Mouse (Mus musculus): ENCODE results near the gene Xpr1. TPM values are rescaled to one million over a fixed set of nuclear protein-coding genes. Genes with fewer than 3 reads are reported as not detected.

Gene Xpr1
- polyA plus RNA-seq, 1 experiment from 2014 or later: 49.8 TPM

GRCm38 (mm10) chr1:155427126-155427865 lies 10.1 kb upstream of the Xpr1 start:
- H3K4me1 ChIP-seq (replicated peaks): peaks cover 15% of the 10 kb centered on the region; the same call in 1 of the 2 replicates
- no peak overlapping the region for H3K4me2 ChIP-seq
- no peak overlapping the region for H3K4me3 ChIP-seq
- H3K9me3 ChIP-seq: no peaks in the 10 kb centered on the region
- no peaks in the 10 kb centered on the region for H3K27me3 ChIP-seq
- no peaks in the 10 kb centered on the region for H3K36me3 ChIP-seq
- peak; percentile 84 for ATAC-seq (ENCODE audit: low FRiP score, low read depth)
- 31% methylated on average over 6 of the region's 6 CpGs for WGBS
- no peak overlapping the region for H3K9ac ChIP-seq
- H3K27ac ChIP-seq (replicated peaks): no peak overlapping the region

GRCm38 (mm10) chr1:155425743-155426315 lies 8.6 kb upstream of the Xpr1 start:
- Histone ChIP-seq H3K4me1 (replicated peaks) (peaks cover 15% of the 10 kb centered on the region; the same call in 1 of the 2 replicates), H3K36me3 (no peaks in the 10 kb centered on the region), H3K27me3 (no peaks in the 10 kb centered on the region), H3K4me2 (no peak overlapping the region), H3K9me3 (no peaks in the 10 kb centered on the region), H3K9ac (no peak overlapping the region), H3K27ac (replicated peaks) (no peak overlapping the region), H3K4me3 (no peak overlapping the region)
- WGBS: 41% methylated on average over 6 of the region's 6 CpGs
- ATAC-seq (ENCODE audit: low FRiP score, low read depth): no peak

- H3K4me1 ChIP-seq (replicated peaks): peaks cover 15% of the 10 kb centered on the region; the same call in 1 of the 2 replicates
- H3K27me3 ChIP-seq: no peaks in the 10 kb centered on the region
- no peak overlapping the region for H3K27ac ChIP-seq (replicated peaks)
- H3K36me3 ChIP-seq: no peaks in the 10 kb centered on the region
- no peak overlapping the region for H3K4me2 ChIP-seq
- WGBS: 91% methylated on average over 5 of the region's 5 CpGs
- H3K4me3 ChIP-seq: no peak overlapping the region
- H3K9ac ChIP-seq: no peak overlapping the region
- H3K9me3 ChIP-seq: no peaks in the 10 kb centered on the region
- ATAC-seq (ENCODE audit: low FRiP score, low read depth): no peak
Observed at GRCm38 (mm10) chr1:155425285-155425684, 8.1 kb upstream of the Xpr1 start.

- H3K4me3 ChIP-seq: no peak overlapping the region
- no peak for ATAC-seq (ENCODE audit: low FRiP score, low read depth)
- 84% methylated on average over 4 of the region's 4 CpGs for WGBS
Observed at GRCm38 (mm10) chr1:155423801-155424200, 6.6 kb upstream of the Xpr1 start.

DNA sequence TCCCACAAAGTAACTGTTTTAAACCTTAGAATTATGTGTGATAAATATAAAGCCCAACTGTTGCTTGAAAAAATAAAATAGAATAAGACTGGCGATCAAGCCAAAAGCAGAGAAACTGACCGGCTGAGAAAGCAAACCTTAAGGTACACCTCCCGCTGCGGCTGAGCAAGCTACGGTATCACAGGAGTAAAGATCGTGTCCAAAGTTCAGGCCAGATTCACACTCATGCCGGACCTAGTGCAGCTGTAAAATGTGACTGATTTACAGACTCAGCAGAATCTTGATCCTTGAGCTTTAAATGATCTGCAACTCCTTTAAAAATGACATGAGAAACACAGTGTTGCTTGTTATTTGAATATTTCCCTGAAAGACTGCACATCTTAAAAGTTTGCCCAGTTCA lies 4.8 kb upstream of the Xpr1 start:
- no peak overlapping the region for H3K27ac ChIP-seq (replicated peaks)
- 93% methylated on average over 7 of the region's 7 CpGs for WGBS
- ATAC-seq (ENCODE audit: low FRiP score, low read depth): no peak

More at GRCm38 (mm10) chr1:155423801-155424200, 6.6 kb upstream of the Xpr1 start:
- Histone ChIP-seq H3K27ac (replicated peaks) (no peak overlapping the region), H3K9ac (no peak overlapping the region), H3K4me1 (replicated peaks) (peaks cover 15% of the 10 kb centered on the region; the same call in 1 of the 2 replicates), H3K9me3 (no peaks in the 10 kb centered on the region), H3K4me2 (no peak overlapping the region), H3K27me3 (no peaks in the 10 kb centered on the region), H3K36me3 (no peaks in the 10 kb centered on the region)

GRCm38 (mm10) chr1:155416147-155416700 lies 991 bp downstream of the Xpr1 start:
- H3K27me3 ChIP-seq: no peaks in the 10 kb centered on the region
- no peak for ATAC-seq (ENCODE audit: low FRiP score, low read depth)
- peak overlapping the region; percentile 58 for H3K4me2 ChIP-seq
- no peaks in the 10 kb centered on the region for H3K36me3 ChIP-seq
- 2% methylated on average over 6 of the region's 6 CpGs for WGBS
- peak overlapping the region; percentile 97 for H3K4me3 ChIP-seq
- H3K4me1 ChIP-seq (replicated peaks): peaks cover 10% of the 10 kb centered on the region
- H3K9me3 ChIP-seq: no peaks in the 10 kb centered on the region
- H3K9ac ChIP-seq: peak overlapping the region; percentile 79
- H3K27ac ChIP-seq (replicated peaks): peak overlapping the region; percentile 95

More for the DNA sequence above, 4.8 kb upstream of the Xpr1 start:
- Histone ChIP-seq H3K36me3 (no peaks in the 10 kb centered on the region), H3K27me3 (no peaks in the 10 kb centered on the region), H3K9me3 (no peaks in the 10 kb centered on the region), H3K9ac (no peak overlapping the region), H3K4me1 (replicated peaks) (peaks cover 7% of the 10 kb centered on the region; the same call in 1 of the 2 replicates), H3K4me2 (no peak overlapping the region), H3K4me3 (no peak overlapping the region)

DNA sequence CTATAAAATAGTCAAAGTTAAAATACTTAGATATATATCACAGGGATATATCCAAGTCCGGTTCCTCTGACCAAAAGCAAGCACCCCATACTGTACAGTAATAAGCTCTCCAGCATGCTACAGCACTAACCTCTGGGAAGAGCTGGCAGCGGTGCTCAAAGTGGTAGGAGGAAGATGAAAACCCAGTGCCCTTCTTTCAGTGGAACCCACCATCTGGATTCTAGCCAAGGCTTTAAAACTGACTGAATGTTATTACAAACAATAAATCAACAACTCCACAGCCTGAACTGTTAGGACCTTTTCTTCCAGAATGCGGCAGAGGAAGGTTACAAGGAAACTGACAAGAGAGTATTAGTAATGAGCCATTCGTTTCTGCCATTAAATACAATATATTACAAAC lies 1.8 kb downstream of the Xpr1 start:
- Histone ChIP-seq H3K4me1 (replicated peaks) (peaks cover 10% of the 10 kb centered on the region), H3K9me3 (no peaks in the 10 kb centered on the region), H3K4me3 (peak overlapping the region; percentile 97), H3K4me2 (peak overlapping the region; percentile 58), H3K36me3 (no peaks in the 10 kb centered on the region), H3K27me3 (no peaks in the 10 kb centered on the region), H3K9ac (peak overlapping the region; percentile 46; the same call in 1 of the 2 replicates), H3K27ac (replicated peaks) (peak overlapping the region; percentile 63; the same call in 1 of the 2 replicates)
- ATAC-seq (ENCODE audit: low FRiP score, low read depth): no peak
- WGBS: 24% methylated on average over 4 of the region's 4 CpGs

DNA sequence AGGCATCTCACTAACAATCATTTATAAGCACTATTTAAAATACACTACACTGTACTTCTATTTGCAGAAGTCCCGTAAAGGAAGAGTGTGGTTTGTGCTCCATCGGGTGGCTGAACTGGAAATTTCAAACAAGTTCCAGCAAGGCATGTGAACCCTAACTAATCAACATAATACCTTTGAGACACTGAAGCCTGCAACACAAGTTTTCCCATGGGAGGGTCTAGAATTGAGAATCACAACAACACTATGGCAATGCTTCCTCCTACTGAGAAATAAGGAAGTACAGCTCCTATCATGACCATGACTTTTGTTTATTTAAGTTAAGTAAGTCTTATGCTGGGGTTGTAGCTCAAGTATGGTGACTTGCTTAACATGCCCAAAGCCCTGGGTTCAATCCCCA lies 4.5 kb downstream of the Xpr1 start:
- peaks cover 8% of the 10 kb centered on the region for H3K4me1 ChIP-seq (replicated peaks)

DNA sequence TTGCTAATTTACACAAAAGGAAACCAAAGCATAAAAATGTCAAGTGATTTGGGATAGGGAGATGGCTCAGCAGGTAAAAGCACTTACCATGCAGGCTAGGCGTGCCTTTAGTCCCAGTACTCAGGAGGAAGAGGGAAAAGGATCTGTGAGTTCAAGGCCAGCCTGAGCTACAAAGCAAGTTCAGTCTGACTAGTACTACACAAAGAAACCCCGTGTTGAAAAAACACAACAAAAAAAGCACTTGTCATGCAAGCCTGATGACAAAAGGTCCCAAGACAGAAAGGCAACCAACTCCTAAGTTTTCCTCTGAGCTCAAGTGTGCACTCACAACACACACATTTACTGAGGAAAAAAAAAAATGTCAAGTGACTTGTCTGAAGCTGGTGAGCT lies 8.6 kb downstream of the Xpr1 start:
- no peak for ATAC-seq (ENCODE audit: low FRiP score, low read depth)
- Histone ChIP-seq H3K9me3 (no peaks in the 10 kb centered on the region), H3K9ac (no peak overlapping the region), H3K4me3 (no peak overlapping the region), H3K27ac (replicated peaks) (no peak overlapping the region), H3K36me3 (no peaks in the 10 kb centered on the region), H3K4me1 (replicated peaks) (peaks cover 4% of the 10 kb centered on the region), H3K27me3 (no peaks in the 10 kb centered on the region), H3K4me2 (no peak overlapping the region)
- 71% methylated on average over 2 of the region's 2 CpGs for WGBS

More for the DNA sequence above, 4.5 kb downstream of the Xpr1 start:
- ATAC-seq (ENCODE audit: low FRiP score, low read depth): no peak
- Histone ChIP-seq H3K9ac (no peak overlapping the region), H3K4me3 (no peak overlapping the region), H3K27me3 (no peaks in the 10 kb centered on the region), H3K9me3 (no peaks in the 10 kb centered on the region), H3K27ac (replicated peaks) (no peak overlapping the region), H3K36me3 (no peaks in the 10 kb centered on the region), H3K4me2 (no peak overlapping the region)
- WGBS: 78% methylated on average over 2 of the region's 2 CpGs

DNA sequence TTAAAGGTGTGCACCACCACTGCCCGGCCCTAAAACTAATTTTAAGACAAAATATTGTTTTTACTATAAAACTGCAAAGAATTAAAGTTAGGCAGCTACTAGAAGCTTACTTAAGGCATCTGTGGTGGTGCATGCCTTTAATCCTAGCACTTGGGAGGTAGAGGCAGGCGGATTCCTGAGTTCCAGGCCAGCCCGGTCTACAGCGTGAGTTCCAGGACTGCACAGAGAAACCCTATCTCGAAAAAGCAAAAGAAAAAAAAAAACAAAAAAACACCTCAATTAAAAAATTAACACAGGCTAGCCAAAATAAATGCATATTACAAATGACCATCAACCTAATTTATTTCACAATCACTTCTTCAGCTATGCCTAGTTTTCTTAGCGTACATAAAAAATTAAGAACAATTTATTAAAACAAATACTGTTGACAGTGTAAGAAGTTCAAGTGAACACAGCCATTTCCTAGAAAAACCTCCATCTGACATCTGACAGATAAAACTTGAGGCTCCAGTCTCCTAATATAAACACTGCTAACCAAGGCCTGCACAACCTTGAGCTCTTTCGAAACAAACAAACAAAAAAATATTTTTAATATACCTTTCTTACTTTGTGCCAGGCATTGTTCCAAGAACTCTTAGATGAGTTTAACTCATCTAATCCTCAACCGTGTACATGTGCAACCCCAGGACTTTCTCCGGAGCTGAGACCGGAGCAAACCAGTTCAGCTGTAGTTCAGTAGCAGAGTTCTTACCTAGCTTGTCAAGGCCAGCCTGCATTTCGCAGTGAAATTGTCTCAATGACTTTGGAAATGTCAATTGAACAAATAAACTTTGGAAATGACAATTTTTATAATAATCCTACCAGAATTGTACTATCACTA lies 9.3 kb downstream of the Xpr1 start:
- Histone ChIP-seq H3K27ac (replicated peaks) (no peak overlapping the region), H3K9me3 (no peaks in the 10 kb centered on the region), H3K4me2 (no peak overlapping the region), H3K4me3 (no peak overlapping the region), H3K9ac (no peak overlapping the region), H3K36me3 (no peaks in the 10 kb centered on the region), H3K27me3 (no peaks in the 10 kb centered on the region), H3K4me1 (replicated peaks) (peaks cover 4% of the 10 kb centered on the region)
- ATAC-seq (ENCODE audit: low FRiP score, low read depth): no peak
- 91% methylated on average over 11 of the region's 11 CpGs for whole genome bisulfite sequencing

DNA sequence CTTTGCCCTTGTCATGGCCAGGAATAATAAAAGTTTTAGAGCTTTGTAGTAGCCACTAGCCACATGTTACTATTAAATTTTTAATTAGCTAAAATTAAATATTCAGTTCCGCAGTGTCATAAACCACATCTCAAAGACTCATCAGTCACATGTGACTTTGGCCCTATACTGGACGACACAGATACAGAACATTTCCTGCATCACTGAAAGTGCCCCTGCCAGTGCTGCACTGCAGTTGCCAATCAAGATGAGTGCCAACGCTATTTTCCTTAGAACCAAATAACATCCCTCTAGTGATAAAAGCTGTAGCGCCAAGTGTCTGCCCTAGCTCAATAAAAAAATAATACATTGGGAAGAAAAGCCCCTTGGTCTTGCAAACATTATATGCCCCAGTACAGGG lies 17.2 kb downstream of the Xpr1 start:
- Histone ChIP-seq H3K4me1 (replicated peaks) (no peaks in the 10 kb centered on the region), H3K27ac (replicated peaks) (no peak overlapping the region), H3K36me3 (no peaks in the 10 kb centered on the region), H3K4me2 (no peak overlapping the region), H3K9me3 (no peaks in the 10 kb centered on the region), H3K4me3 (no peak overlapping the region), H3K9ac (no peak overlapping the region), H3K27me3 (no peaks in the 10 kb centered on the region)
- ATAC-seq (ENCODE audit: low FRiP score, low read depth): no peak
- 75% methylated on average over 4 of the region's 4 CpGs for WGBS
